Mouse (Mus musculus) left cerebral cortex, postnatal 25 days (tissue): ENCODE measurements around the gene Kif22. TPM values are rescaled to one million over a fixed set of nuclear protein-coding genes. Genes with fewer than 3 reads are reported as not detected.
A peak's percentile ranks its signal among the peaks of the same experiment; 100 is the strongest.

ENCODE experiments used
- DNase-seq, 2 experiments: peaks; one replicate each; pipeline ENCODE4 v3.0.0; 2022; ENCODE audit warnings: low spot score in 2 of 2, mixed read lengths in 1 of 2
- intact Hi-C: fragments of 180-260 bp; cut with DNase I; formaldehyde crosslinking; loops from one replicate; pipeline ENCODE4 v1.15.1; 2025
- total RNA-seq, 2 experiments: library from RNA; stranded (reverse); gene quantifications; 2 replicates each; pipeline ENCODE4 v1.2.3; 2021

The Kif22 gene
- total RNA-seq, 2 experiments from 2014 or later: 5.0 to 5.7 TPM

- intact Hi-C loops: loop anchor here (2.0 kb wide), 1 partner anchor 69 kb away; the partner anchor contains the start of gene Sez6l2
- DNase-seq: peak in 1 of 2 experiments; percentile 43
Observed at GRCm38 (mm10) chr7:127020031-127020430, 22.2 kb downstream of the Kif22 start.

- DNase-seq: no peak
- intact Hi-C loops: no loop called here
Observed at GRCm38 (mm10) chr7:127019306-127019960, 22.8 kb downstream of the Kif22 start.

GRCm38 (mm10) chr7:127018416-127019305, 23.6 kb downstream of the Kif22 start:
- no peak for DNase-seq
- intact Hi-C loops: no loop called here

- intact Hi-C loops: loop anchor here (2.0 kb wide), 2 partner anchors 87 to 155 kb away; partner anchors contain the start of gene Ino80e
- no peak for DNase-seq
Observed at GRCm38 (mm10) chr7:127017950-127018345, 24.3 kb downstream of the Kif22 start.

GRCm38 (mm10) chr7:127016971-127017949, 25.0 kb downstream of the Kif22 start, which contains the start of gene Pagr1a:
Pagr1a (minus strand) TSS chr7:127017352.
- intact Hi-C loops: loop anchor here (2.0 kb wide), 2 partner anchors 88 to 154 kb away; partner anchors contain the start of gene Ino80e

GRCm38 (mm10) chr7:127016486-127016938, 25.8 kb downstream of the Kif22 start:
- intact Hi-C loops: loop anchor here (2.0 kb wide), 2 partner anchors 88 to 154 kb away; partner anchors contain the start of gene Ino80e
- DNase-seq: peak in 1 of 2 experiments; percentile 65

More at GRCm38 (mm10) chr7:127016971-127017949, 25.0 kb downstream of the Kif22 start, which contains the start of gene Pagr1a:
- peak; percentile 98 for DNase-seq

- intact Hi-C loops: loop anchor here (2.0 kb wide), 2 partner anchors 89 to 153 kb away; partner anchors contain the start of gene Ino80e
- DNase-seq: no peak
Observed at GRCm38 (mm10) chr7:127016481-127016485, 26.0 kb downstream of the Kif22 start, which contains the start of gene Pagr1b. Pagr1b (minus strand) TSS chr7:127016484.

GRCm38 (mm10) chr7:127016081-127016480, 26.2 kb downstream of the Kif22 start:
- intact Hi-C loops: loop anchor here (2.0 kb wide), 2 partner anchors 89 to 153 kb away; partner anchors contain the start of gene Ino80e
- DNase-seq: peak in 1 of 2 experiments; percentile 11

- intact Hi-C loops: loop anchor here (2.0 kb wide), 1 partner anchor 38 kb away; the partner anchor contains the start of gene Cdiptos
- DNase-seq: no peak
Observed at GRCm38 (mm10) chr7:127014993-127015392, 27.3 kb downstream of the Kif22 start.

- intact Hi-C loops: loop anchor here (2.0 kb wide), 1 partner anchor 38 kb away; the partner anchor contains the start of gene Cdiptos
- DNase-seq: peak in 1 of 2 experiments; percentile 30
Observed at GRCm38 (mm10) chr7:127014320-127014719, 28.0 kb downstream of the Kif22 start, which contains the start of gene Mvp. Mvp (minus strand) TSS chr7:127014621.

- intact Hi-C loops: no loop called here
- no peak for DNase-seq
Observed at GRCm38 (mm10) chr7:127013385-127013784, 28.9 kb downstream of the Kif22 start.

- intact Hi-C loops: no loop called here
- DNase-seq: no peak
Observed at GRCm38 (mm10) chr7:127012845-127013244, 29.4 kb downstream of the Kif22 start.

GRCm38 (mm10) chr7:127012374-127012773, 29.9 kb downstream of the Kif22 start:
- intact Hi-C loops: no loop called here

GRCm38 (mm10) chr7:127011717-127012116, 30.6 kb downstream of the Kif22 start:
- DNase-seq: no peak
- intact Hi-C loops: no loop called here

More at GRCm38 (mm10) chr7:127012374-127012773, 29.9 kb downstream of the Kif22 start:
- DNase-seq: no peak

- intact Hi-C loops: no loop called here
- no peak for DNase-seq
Observed at GRCm38 (mm10) chr7:127011051-127011450, 31.2 kb downstream of the Kif22 start.

- DNase-seq: no peak
- intact Hi-C loops: no loop called here
Observed at GRCm38 (mm10) chr7:127009307-127010085, 32.8 kb downstream of the Kif22 start.

- peak; percentile 74 to 93 for DNase-seq
- intact Hi-C loops: loop anchor here (1.0 kb wide), 1 partner anchor 23 kb away; no protein-coding TSS in a partner anchor
Observed at GRCm38 (mm10) chr7:127008239-127009019, 33.8 kb downstream of the Kif22 start.
